Mouse (Mus musculus): ENCODE results near the gene Akt3.

- TF ChIP-seq CTCF (IDR thresholded peaks at IDR 0.05; ENCODE audit: extremely low read depth, insufficient read depth, low read length) (no peak), POLR2A (IDR thresholded peaks at IDR 0.05; ENCODE audit: extremely low read depth, insufficient read depth, low read length) (no peak)
Observed at GRCm38 (mm10) chr1:177258343-177259037, 487 bp upstream of the Akt3 start.

All from cortical plate, adult 2 months (tissue).